Mouse (Mus musculus): Measurements from ENCODE around the gene H2-Q7. TPM values are rescaled to one million over a fixed set of nuclear protein-coding genes. Genes with fewer than 3 reads are reported as not detected.
A peak's percentile ranks its signal among the peaks of the same experiment; 100 is the strongest.
"Not testable (repeated sequence)": the region's sequence is repeated elsewhere in the genome, so short reads cannot be mapped to it uniquely, and the experiment has no call there.

H2-Q7 gene
- total and polyA plus RNA-seq, 2 experiments from 2014 or later, result 1.7 to 3.2 TPM

DNA sequence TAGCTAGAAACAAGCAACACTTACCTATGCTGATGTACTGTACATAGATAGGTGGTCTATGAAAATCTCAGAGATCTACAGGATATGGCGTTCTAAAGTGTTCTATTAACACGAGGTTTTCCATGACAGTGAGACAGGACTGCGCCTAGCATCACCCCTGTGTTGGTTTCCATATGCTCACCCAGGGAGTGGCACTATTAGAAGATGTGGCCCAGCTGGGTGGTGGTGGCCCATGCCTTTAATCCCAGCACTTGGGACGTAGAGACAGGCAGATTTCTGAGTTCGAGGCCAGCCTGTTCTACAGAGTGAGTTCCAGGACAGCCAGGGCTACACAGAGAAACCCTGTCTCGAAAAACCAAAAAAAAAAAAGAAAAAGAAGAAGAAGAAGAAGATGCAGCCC is 8.3 kb upstream of the H2-Q7 start:
- H3K36me3 ChIP-seq (ENCODE audit: insufficient read depth); H3K27ac ChIP-seq (ENCODE audit: low read depth, low read length); H3K4me2 ChIP-seq (ENCODE audit: low read depth); ATAC-seq; H3K9me3 ChIP-seq (ENCODE audit: low read length); H3K4me1 ChIP-seq (ENCODE audit: insufficient read depth); DNase-seq; H3K27me3 ChIP-seq (ENCODE audit: insufficient read depth, low read length); H3K9ac ChIP-seq; H3K4me3 ChIP-seq (ENCODE audit: low read depth, low read length): not testable (repeated sequence)
- WGBS, result 87% methylated on average over 6 of the region's 6 CpGs

- not testable (repeated sequence) for H3K4me3 ChIP-seq (ENCODE audit: low read depth, low read length); H3K36me3 ChIP-seq (ENCODE audit: insufficient read depth); DNase-seq; H3K4me1 ChIP-seq (ENCODE audit: insufficient read depth); H3K9ac ChIP-seq; H3K27me3 ChIP-seq (ENCODE audit: insufficient read depth, low read length); ATAC-seq; H3K4me2 ChIP-seq (ENCODE audit: low read depth); H3K27ac ChIP-seq (ENCODE audit: low read depth, low read length); H3K9me3 ChIP-seq (ENCODE audit: low read length)
- 85% methylated on average over 2 of the region's 3 CpGs for whole genome bisulfite sequencing
These were observed 6.8 kb upstream of the H2-Q7 start for GRCm38 (mm10) chr17:35432167-35432566.

DNA sequence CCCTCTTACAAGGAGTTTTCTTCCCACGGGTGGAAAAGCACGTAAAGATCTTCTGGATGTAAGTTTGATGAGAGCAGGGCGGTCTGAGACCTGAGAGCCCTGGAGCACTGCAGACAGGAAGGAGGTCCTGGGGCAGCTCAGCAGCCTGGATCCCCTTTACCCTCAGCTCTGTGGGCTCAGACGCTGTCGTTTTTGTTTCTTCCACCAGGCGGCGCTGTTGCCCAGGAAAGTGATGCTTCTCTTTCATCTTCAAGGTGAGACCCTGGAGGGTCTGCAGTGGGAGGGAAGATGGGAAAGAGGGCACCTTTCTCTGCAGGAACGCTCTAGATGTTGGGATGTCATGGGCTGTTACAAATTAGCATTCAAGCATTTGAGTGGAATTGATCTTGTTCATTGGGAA is 4.1 kb upstream of the H2-Q7 start:
- H3K9ac ChIP-seq; H3K36me3 ChIP-seq (ENCODE audit: insufficient read depth); ATAC-seq; H3K27ac ChIP-seq (ENCODE audit: low read depth, low read length); H3K9me3 ChIP-seq (ENCODE audit: low read length); H3K27me3 ChIP-seq (ENCODE audit: insufficient read depth, low read length); H3K4me3 ChIP-seq (ENCODE audit: low read depth, low read length); H3K4me2 ChIP-seq (ENCODE audit: low read depth); H3K4me1 ChIP-seq (ENCODE audit: insufficient read depth): not testable (repeated sequence)
- 7% methylated on average over 8 of the region's 8 CpGs for WGBS
- DNase-seq, result peak; percentile 59
- peak; percentile 78 for TF ChIP-seq CTCF (IDR thresholded peaks at IDR 0.05; ENCODE audit: low read depth)

DNA sequence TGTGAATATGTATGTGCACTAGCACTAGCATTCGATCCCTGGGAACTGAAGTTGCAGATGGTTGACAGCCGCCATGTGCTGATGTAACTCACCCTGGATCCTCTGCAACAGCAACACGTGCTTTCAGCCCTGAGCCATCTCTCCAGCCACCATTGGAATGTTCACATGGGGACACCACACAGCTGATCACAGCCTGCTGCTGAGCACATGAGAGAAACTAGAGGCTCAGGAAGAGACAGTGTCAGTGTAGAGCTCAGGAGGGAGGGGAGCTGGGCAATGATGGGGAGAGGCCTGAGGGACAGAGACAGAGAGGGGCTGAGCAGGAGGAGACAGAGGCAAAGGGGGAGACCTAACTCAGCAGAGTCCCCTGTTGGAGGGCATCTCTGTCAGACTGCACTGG is 3.4 kb upstream of the H2-Q7 start:
- not testable (repeated sequence) for H3K4me1 ChIP-seq (ENCODE audit: insufficient read depth); H3K4me3 ChIP-seq (ENCODE audit: low read depth, low read length); H3K27ac ChIP-seq (ENCODE audit: low read depth, low read length); H3K27me3 ChIP-seq (ENCODE audit: insufficient read depth, low read length); DNase-seq; H3K9me3 ChIP-seq (ENCODE audit: low read length); H3K9ac ChIP-seq; H3K4me2 ChIP-seq (ENCODE audit: low read depth); ATAC-seq; H3K36me3 ChIP-seq (ENCODE audit: insufficient read depth)
- 70% methylated on average over 3 of the region's 3 CpGs for WGBS

GRCm38 (mm10) chr17:35437386-35437936 is 1.5 kb upstream of the H2-Q7 start:
- H3K27me3 ChIP-seq (ENCODE audit: insufficient read depth, low read length); H3K4me3 ChIP-seq (ENCODE audit: low read depth, low read length); H3K4me2 ChIP-seq (ENCODE audit: low read depth); H3K9ac ChIP-seq; DNase-seq; H3K36me3 ChIP-seq (ENCODE audit: insufficient read depth); H3K27ac ChIP-seq (ENCODE audit: low read depth, low read length); H3K4me1 ChIP-seq (ENCODE audit: insufficient read depth); H3K9me3 ChIP-seq (ENCODE audit: low read length); ATAC-seq: not testable (repeated sequence)
- 65% methylated on average over 1 of the region's 1 CpGs for WGBS

- not testable (repeated sequence) for H3K27ac ChIP-seq (ENCODE audit: low read depth, low read length); DNase-seq; H3K9ac ChIP-seq; H3K27me3 ChIP-seq (ENCODE audit: insufficient read depth, low read length); H3K36me3 ChIP-seq (ENCODE audit: insufficient read depth); ATAC-seq; H3K9me3 ChIP-seq (ENCODE audit: low read length); H3K4me1 ChIP-seq (ENCODE audit: insufficient read depth); H3K4me3 ChIP-seq (ENCODE audit: low read depth, low read length); H3K4me2 ChIP-seq (ENCODE audit: low read depth)
- 84% methylated on average over 1 of the region's 3 CpGs for WGBS
These were observed 560 bp upstream of the H2-Q7 start for GRCm38 (mm10) chr17:35438395-35438794.

DNA sequence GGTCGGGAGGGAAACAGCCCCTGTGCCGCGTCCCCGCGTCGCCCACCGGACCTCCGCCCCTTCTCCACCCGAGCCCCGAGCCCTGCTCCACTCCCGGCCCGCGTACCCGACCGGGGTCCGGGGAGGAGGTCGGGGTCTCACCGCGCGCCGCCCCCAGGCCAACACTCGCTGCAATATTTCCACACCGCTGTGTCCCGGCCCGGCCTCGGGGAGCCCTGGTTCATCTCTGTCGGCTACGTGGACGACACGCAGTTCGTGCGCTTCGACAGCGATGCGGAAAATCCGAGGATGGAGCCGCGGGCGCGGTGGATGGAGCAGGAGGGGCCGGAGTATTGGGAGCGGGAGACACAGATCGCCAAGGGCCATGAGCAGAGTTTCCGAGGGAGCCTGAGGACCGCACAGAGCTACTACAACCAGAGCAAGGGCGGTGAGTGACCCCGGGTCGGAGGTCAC is 366 bp downstream of the H2-Q7 start:
- peak; percentile 61 for ATAC-seq
- peak overlapping the region; percentile 38 for H3K4me3 ChIP-seq (ENCODE audit: low read depth, low read length)
- not testable (repeated sequence) for H3K4me1 ChIP-seq (ENCODE audit: insufficient read depth); H3K9me3 ChIP-seq (ENCODE audit: low read length); H3K36me3 ChIP-seq (ENCODE audit: insufficient read depth); DNase-seq; H3K27me3 ChIP-seq (ENCODE audit: insufficient read depth, low read length); H3K27ac ChIP-seq (ENCODE audit: low read depth, low read length)
- WGBS, result 2% methylated on average over 41 of the region's 48 CpGs
- peak overlapping the region; percentile 53 for H3K9ac ChIP-seq
- peak overlapping the region; percentile 87 for H3K4me2 ChIP-seq (ENCODE audit: low read depth)

DNA sequence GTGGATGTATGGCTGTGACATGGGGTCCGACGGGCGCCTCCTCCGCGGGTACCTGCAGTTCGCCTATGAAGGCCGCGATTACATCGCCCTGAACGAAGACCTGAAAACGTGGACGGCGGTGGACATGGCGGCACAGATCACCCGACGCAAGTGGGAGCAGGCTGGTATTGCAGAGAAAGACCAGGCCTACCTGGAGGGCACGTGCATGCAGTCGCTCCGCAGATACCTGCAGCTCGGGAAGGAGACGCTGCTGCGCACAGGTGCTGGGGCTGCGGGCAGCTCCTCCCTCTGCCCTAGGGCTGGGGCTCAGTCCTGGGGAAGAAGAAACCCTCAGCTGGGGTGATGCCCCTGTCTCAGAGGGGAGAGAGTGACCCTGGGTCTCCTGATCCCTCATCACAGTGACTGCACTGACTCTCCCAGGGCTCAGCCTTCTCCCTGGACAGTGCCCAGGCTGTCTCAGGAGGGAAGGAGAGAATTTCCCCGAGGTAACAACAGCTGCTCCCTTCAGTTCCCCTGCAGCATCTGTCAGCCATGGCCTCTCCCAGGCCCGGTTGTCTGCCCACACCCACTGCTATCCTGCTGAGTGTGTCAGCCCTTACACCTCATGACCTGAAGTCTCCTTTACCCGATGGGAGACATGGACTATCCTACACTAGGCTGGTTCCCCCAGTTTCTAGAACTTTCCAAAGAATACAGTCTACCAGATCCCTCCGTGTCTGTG is 1.1 kb downstream of the H2-Q7 start:
- not testable (repeated sequence) for H3K4me3 ChIP-seq (ENCODE audit: low read depth, low read length); H3K4me2 ChIP-seq (ENCODE audit: low read depth); H3K36me3 ChIP-seq (ENCODE audit: insufficient read depth); H3K27ac ChIP-seq (ENCODE audit: low read depth, low read length); H3K9me3 ChIP-seq (ENCODE audit: low read length); H3K9ac ChIP-seq; H3K27me3 ChIP-seq (ENCODE audit: insufficient read depth, low read length); H3K4me1 ChIP-seq (ENCODE audit: insufficient read depth); DNase-seq; ATAC-seq
- WGBS, result 55% methylated on average over 27 of the region's 27 CpGs

DNA sequence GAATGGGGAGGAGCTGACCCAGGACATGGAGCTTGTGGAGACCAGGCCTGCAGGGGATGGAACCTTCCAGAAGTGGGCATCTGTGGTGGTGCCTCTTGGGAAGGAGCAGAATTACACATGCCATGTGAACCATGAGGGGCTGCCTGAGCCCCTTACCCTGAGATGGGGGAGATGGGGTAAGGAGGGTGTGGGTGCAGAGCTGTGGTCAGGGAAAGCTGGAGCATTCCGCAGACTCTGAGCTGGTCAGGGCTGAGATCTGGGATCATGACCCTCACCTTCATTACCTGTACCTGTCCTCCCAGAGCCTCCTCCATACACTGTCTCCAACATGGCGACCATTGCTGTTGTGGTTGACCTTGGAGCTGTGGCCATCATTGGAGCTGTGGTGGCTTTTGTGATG is 3.4 kb downstream of the H2-Q7 start:
- not testable (repeated sequence) for H3K36me3 ChIP-seq (ENCODE audit: insufficient read depth); H3K4me3 ChIP-seq (ENCODE audit: low read depth, low read length); DNase-seq; H3K27ac ChIP-seq (ENCODE audit: low read depth, low read length); H3K9ac ChIP-seq; H3K4me2 ChIP-seq (ENCODE audit: low read depth); H3K4me1 ChIP-seq (ENCODE audit: insufficient read depth); ATAC-seq; H3K9me3 ChIP-seq (ENCODE audit: low read length); H3K27me3 ChIP-seq (ENCODE audit: insufficient read depth, low read length)
- WGBS, result 83% methylated on average over 2 of the region's 2 CpGs

DNA sequence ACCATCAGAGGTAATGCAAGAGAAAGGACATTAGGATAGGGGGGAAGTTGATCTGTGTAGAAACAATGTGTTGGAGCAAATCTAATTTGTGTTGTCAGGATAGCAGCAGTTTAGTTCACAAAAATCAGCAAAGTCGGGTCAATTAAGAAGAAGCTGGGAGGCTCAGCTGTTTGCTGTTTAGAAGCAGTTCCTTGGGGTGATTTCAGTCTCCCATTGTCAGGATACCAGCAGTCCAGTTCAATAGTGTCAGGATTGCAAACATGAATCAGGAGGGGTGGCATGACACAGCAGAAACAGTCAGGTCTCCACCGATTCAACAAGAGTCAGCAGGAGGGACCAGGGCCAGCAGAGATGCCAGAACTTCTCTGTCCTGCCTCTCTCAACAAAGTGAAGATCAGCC is 5.6 kb downstream of the H2-Q7 start:
- not testable (repeated sequence) for H3K4me1 ChIP-seq (ENCODE audit: insufficient read depth); H3K27ac ChIP-seq (ENCODE audit: low read depth, low read length); H3K4me2 ChIP-seq (ENCODE audit: low read depth); H3K4me3 ChIP-seq (ENCODE audit: low read depth, low read length); H3K9ac ChIP-seq; H3K36me3 ChIP-seq (ENCODE audit: insufficient read depth); ATAC-seq; DNase-seq; H3K9me3 ChIP-seq (ENCODE audit: low read length); H3K27me3 ChIP-seq (ENCODE audit: insufficient read depth, low read length)
- WGBS, result 93% methylated on average over 2 of the region's 2 CpGs

All from forebrain, postnatal 0 days (tissue).